Mouse (Mus musculus): ENCODE measurements around the gene Nelfe. TPM values are rescaled to one million over a fixed set of nuclear protein-coding genes. Genes with fewer than 3 reads are reported as not detected.

Gene Nelfe
- polyA plus RNA-seq, 1 experiment from 2014 or later, result 104 TPM

GRCm38 (mm10) chr17:34840736-34841307 is 9.4 kb upstream of the Nelfe start:
- Histone ChIP-seq H3K4me3 (ENCODE audit: low read length) (no peak overlapping the region), H3K27ac (ENCODE audit: low read length) (no peak overlapping the region), H3K4me1 (ENCODE audit: control insufficient read depth, insufficient read depth, low read length) (peaks cover 11% of the 10 kb centered on the region), H3K9ac (ENCODE audit: low read depth, low read length) (no peak overlapping the region), H3K9me3 (ENCODE audit: control insufficient read depth, low read length) (no peaks in the 10 kb centered on the region), H3K36me3 (ENCODE audit: control insufficient read depth, insufficient read depth, low read length) (peaks cover 29% of the 10 kb centered on the region), H3K4me2 (ENCODE audit: low read depth, low read length) (no peak overlapping the region), H3K27me3 (replicated peaks; ENCODE audit: control insufficient read depth, insufficient read depth, low read length) (no peaks in the 10 kb centered on the region)
- ATAC-seq, result no peak
- 84% methylated on average over 6 of the region's 6 CpGs for WGBS

GRCm38 (mm10) chr17:34844884-34845283 is 5.3 kb upstream of the Nelfe start:
- Histone ChIP-seq H3K4me1 (ENCODE audit: control insufficient read depth, insufficient read depth, low read length) (peaks cover 6% of the 10 kb centered on the region), H3K27me3 (replicated peaks; ENCODE audit: control insufficient read depth, insufficient read depth, low read length) (no peaks in the 10 kb centered on the region), H3K9ac (ENCODE audit: low read depth, low read length) (no peak overlapping the region), H3K27ac (ENCODE audit: low read length) (no peak overlapping the region), H3K4me3 (ENCODE audit: low read length) (no peak overlapping the region), H3K9me3 (ENCODE audit: control insufficient read depth, low read length) (no peaks in the 10 kb centered on the region), H3K4me2 (ENCODE audit: low read depth, low read length) (no peak overlapping the region), H3K36me3 (ENCODE audit: control insufficient read depth, insufficient read depth, low read length) (peaks cover 24% of the 10 kb centered on the region)
- ATAC-seq, result no peak
- 90% methylated on average over 13 of the region's 13 CpGs for WGBS

- H3K36me3 ChIP-seq (ENCODE audit: control insufficient read depth, insufficient read depth, low read length), result peaks cover 15% of the 10 kb centered on the region; the same call in 1 of the 2 replicates
- H3K4me2 ChIP-seq (ENCODE audit: low read depth, low read length), result no peak overlapping the region
- no peak for ATAC-seq
- H3K4me3 ChIP-seq (ENCODE audit: low read length), result no peak overlapping the region
- H3K27me3 ChIP-seq (replicated peaks; ENCODE audit: control insufficient read depth, insufficient read depth, low read length), result no peaks in the 10 kb centered on the region
- WGBS, result 86% methylated on average over 6 of the region's 6 CpGs
- H3K27ac ChIP-seq (ENCODE audit: low read length), result no peak overlapping the region
- no peak overlapping the region for H3K9ac ChIP-seq (ENCODE audit: low read depth, low read length)
- peaks cover 19% of the 10 kb centered on the region for H3K4me1 ChIP-seq (ENCODE audit: control insufficient read depth, insufficient read depth, low read length)
- no peaks in the 10 kb centered on the region for H3K9me3 ChIP-seq (ENCODE audit: control insufficient read depth, low read length)
Observed at GRCm38 (mm10) chr17:34847192-34847591, 3.0 kb upstream of the Nelfe start.

- Histone ChIP-seq H3K9me3 (ENCODE audit: control insufficient read depth, low read length) (no peaks in the 10 kb centered on the region), H3K36me3 (ENCODE audit: control insufficient read depth, insufficient read depth, low read length) (peaks cover 13% of the 10 kb centered on the region; the same call in 1 of the 2 replicates), H3K27me3 (replicated peaks; ENCODE audit: control insufficient read depth, insufficient read depth, low read length) (no peaks in the 10 kb centered on the region), H3K27ac (ENCODE audit: low read length) (no peak overlapping the region), H3K4me2 (ENCODE audit: low read depth, low read length) (no peak overlapping the region), H3K4me3 (ENCODE audit: low read length) (no peak overlapping the region), H3K4me1 (ENCODE audit: control insufficient read depth, insufficient read depth, low read length) (peaks cover 19% of the 10 kb centered on the region), H3K9ac (ENCODE audit: low read depth, low read length) (no peak overlapping the region)
- 93% methylated on average over 7 of the region's 7 CpGs for WGBS
- ATAC-seq, result no peak
Observed at GRCm38 (mm10) chr17:34847615-34848014, 2.6 kb upstream of the Nelfe start.

- Histone ChIP-seq H3K4me2 (ENCODE audit: low read depth, low read length) (peak overlapping the region; percentile 84), H3K36me3 (ENCODE audit: control insufficient read depth, insufficient read depth, low read length) (peaks cover 12% of the 10 kb centered on the region), H3K4me3 (ENCODE audit: low read length) (peak overlapping the region; percentile 76), H3K9ac (ENCODE audit: low read depth, low read length) (peak overlapping the region; percentile 84), H3K4me1 (ENCODE audit: control insufficient read depth, insufficient read depth, low read length) (peaks cover 19% of the 10 kb centered on the region), H3K27ac (ENCODE audit: low read length) (peak overlapping the region; percentile 72), H3K27me3 (replicated peaks; ENCODE audit: control insufficient read depth, insufficient read depth, low read length) (no peaks in the 10 kb centered on the region), H3K9me3 (ENCODE audit: control insufficient read depth, low read length) (no peaks in the 10 kb centered on the region)
- ATAC-seq, result peak; percentile 70
- under 1% methylated on average over 25 of the region's 25 CpGs for WGBS
Observed at GRCm38 (mm10) chr17:34850517-34851125, 430 bp downstream of the Nelfe start.

- H3K9ac ChIP-seq (ENCODE audit: low read depth, low read length), result no peak overlapping the region; the same call in 1 of the 2 replicates
- H3K27me3 ChIP-seq (replicated peaks; ENCODE audit: control insufficient read depth, insufficient read depth, low read length), result no peaks in the 10 kb centered on the region
- H3K4me3 ChIP-seq (ENCODE audit: low read length), result no peak overlapping the region
- H3K4me2 ChIP-seq (ENCODE audit: low read depth, low read length), result no peak overlapping the region
- no peak overlapping the region for H3K27ac ChIP-seq (ENCODE audit: low read length)
- WGBS, result 77% methylated on average over 8 of the region's 8 CpGs
- no peaks in the 10 kb centered on the region for H3K9me3 ChIP-seq (ENCODE audit: control insufficient read depth, low read length)
- H3K4me1 ChIP-seq (ENCODE audit: control insufficient read depth, insufficient read depth, low read length), result peaks cover 19% of the 10 kb centered on the region
- peaks cover 12% of the 10 kb centered on the region for H3K36me3 ChIP-seq (ENCODE audit: control insufficient read depth, insufficient read depth, low read length)
- no peak for ATAC-seq
Observed at GRCm38 (mm10) chr17:34853511-34853910, 3.3 kb downstream of the Nelfe start.

GRCm38 (mm10) chr17:34854761-34855160 is 4.6 kb downstream of the Nelfe start:
- no peaks in the 10 kb centered on the region for H3K27me3 ChIP-seq (replicated peaks; ENCODE audit: control insufficient read depth, insufficient read depth, low read length)
- peaks cover 12% of the 10 kb centered on the region for H3K36me3 ChIP-seq (ENCODE audit: control insufficient read depth, insufficient read depth, low read length)
- no peak overlapping the region for H3K27ac ChIP-seq (ENCODE audit: low read length)
- WGBS, result 60% methylated on average over 3 of the region's 3 CpGs
- H3K4me2 ChIP-seq (ENCODE audit: low read depth, low read length), result no peak overlapping the region
- H3K9ac ChIP-seq (ENCODE audit: low read depth, low read length), result no peak overlapping the region
- peaks cover 13% of the 10 kb centered on the region for H3K4me1 ChIP-seq (ENCODE audit: control insufficient read depth, insufficient read depth, low read length)
- ATAC-seq, result no peak
- H3K9me3 ChIP-seq (ENCODE audit: control insufficient read depth, low read length), result no peaks in the 10 kb centered on the region
- H3K4me3 ChIP-seq (ENCODE audit: low read length), result no peak overlapping the region

GRCm38 (mm10) chr17:34855825-34856224 is 5.6 kb downstream of the Nelfe start:
- Histone ChIP-seq H3K9me3 (ENCODE audit: control insufficient read depth, low read length) (no peaks in the 10 kb centered on the region), H3K4me1 (ENCODE audit: control insufficient read depth, insufficient read depth, low read length) (peaks cover 10% of the 10 kb centered on the region; the same call in 1 of the 2 replicates), H3K9ac (ENCODE audit: low read depth, low read length) (peak overlapping the region; percentile 20; the same call in 1 of the 2 replicates), H3K4me2 (ENCODE audit: low read depth, low read length) (no peak overlapping the region), H3K4me3 (ENCODE audit: low read length) (no peak overlapping the region), H3K27ac (ENCODE audit: low read length) (no peak overlapping the region), H3K36me3 (ENCODE audit: control insufficient read depth, insufficient read depth, low read length) (peaks cover 12% of the 10 kb centered on the region), H3K27me3 (replicated peaks; ENCODE audit: control insufficient read depth, insufficient read depth, low read length) (no peaks in the 10 kb centered on the region)
- 31% methylated on average over 3 of the region's 3 CpGs for WGBS
- ATAC-seq, result peak; percentile 22; the same call in 1 of the 2 replicates

GRCm38 (mm10) chr17:34858670-34859069 is 8.5 kb downstream of the Nelfe start:
- ATAC-seq, result no peak
- H3K9me3 ChIP-seq (ENCODE audit: control insufficient read depth, low read length), result no peaks in the 10 kb centered on the region
- peaks cover 7% of the 10 kb centered on the region; the same call in 1 of the 2 replicates for H3K4me1 ChIP-seq (ENCODE audit: control insufficient read depth, insufficient read depth, low read length)
- H3K36me3 ChIP-seq (ENCODE audit: control insufficient read depth, insufficient read depth, low read length), result peaks cover 7% of the 10 kb centered on the region
- no peaks in the 10 kb centered on the region for H3K27me3 ChIP-seq (replicated peaks; ENCODE audit: control insufficient read depth, insufficient read depth, low read length)
- H3K9ac ChIP-seq (ENCODE audit: low read depth, low read length), result no peak overlapping the region
- H3K4me3 ChIP-seq (ENCODE audit: low read length), result no peak overlapping the region
- no peak overlapping the region for H3K4me2 ChIP-seq (ENCODE audit: low read depth, low read length)
- H3K27ac ChIP-seq (ENCODE audit: low read length), result no peak overlapping the region
- 78% methylated on average over 4 of the region's 4 CpGs for WGBS

All from intestine, embryonic 16.5 days (tissue).